Mouse (Mus musculus): ENCODE measurements around the gene Tspan31. TPM values are rescaled to one million over a fixed set of nuclear protein-coding genes. Genes with fewer than 3 reads are reported as not detected.

Tspan31 gene
- 9.4 TPM for total RNA-seq (2023)

DNA sequence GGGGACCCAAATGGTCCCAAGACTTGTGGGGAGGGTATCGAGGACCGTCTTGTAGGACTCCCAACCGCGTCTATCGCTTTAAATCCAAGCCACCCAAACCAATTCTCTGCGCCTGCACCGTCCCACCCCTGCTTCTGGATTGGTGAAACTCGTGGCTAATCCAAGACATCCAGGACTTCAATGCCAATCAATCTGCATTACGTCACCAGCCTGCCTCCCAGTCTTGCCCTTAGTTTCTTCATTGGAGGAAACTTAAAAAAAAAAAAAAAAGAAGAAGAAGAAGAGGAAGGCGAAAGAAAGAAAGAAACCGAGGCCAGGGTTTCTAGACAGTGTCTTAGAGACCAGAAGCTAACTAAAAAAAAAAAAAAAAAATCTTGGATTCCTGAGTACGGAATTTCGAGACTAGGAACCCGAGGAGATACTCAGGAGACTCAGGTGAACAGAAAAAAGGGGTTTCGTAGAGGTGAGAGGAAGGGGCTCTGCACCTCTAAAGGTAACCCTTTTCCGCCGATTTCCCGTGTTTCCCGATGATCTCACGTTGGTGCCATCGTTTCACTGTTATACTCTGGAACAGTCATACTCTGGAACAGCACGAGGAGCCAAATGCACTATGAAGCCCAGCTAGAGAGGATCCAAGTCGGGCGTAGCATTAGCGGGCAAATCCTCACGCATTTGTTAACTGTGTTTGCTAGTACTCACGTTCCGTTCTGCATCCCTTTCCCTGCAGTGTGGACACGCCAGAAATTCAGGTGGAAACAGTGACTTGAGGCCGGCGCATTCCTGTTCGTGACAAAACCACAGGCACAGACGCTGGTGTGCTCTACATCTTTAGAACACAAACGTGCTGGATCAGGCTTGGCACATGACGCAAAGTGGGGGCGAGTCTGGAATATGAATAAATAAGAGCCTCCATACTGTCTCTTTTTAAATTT, at the start of gene Tspan31:
Tspan31 (minus strand) TSS at position 75 of the 932 bp plus-strand sequence.

DNA sequence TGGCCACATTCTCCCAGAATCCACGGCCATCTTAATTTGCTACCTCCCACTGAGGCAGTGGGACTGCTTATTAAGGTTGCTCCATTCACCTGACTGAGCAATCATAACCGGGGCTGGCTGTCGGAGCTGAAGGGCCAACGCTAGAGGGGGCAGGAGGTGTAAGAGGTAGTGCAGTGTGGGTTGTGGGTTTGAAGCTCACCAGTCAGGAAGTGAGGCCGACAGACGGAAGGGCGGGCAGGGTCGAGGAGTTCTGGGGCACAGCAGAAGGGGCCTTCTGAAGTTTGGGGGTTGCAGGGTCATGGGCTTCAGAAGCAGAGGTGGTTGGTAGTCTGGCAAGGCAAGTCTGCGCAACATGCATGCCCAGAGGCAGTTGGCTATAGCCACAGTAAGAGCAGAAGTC, 5.0 kb upstream of the Tspan31 start, which contains the start of gene Agap2:
Agap2 (plus strand) TSS at position 205 of the 400 bp plus-strand sequence.

DNA sequence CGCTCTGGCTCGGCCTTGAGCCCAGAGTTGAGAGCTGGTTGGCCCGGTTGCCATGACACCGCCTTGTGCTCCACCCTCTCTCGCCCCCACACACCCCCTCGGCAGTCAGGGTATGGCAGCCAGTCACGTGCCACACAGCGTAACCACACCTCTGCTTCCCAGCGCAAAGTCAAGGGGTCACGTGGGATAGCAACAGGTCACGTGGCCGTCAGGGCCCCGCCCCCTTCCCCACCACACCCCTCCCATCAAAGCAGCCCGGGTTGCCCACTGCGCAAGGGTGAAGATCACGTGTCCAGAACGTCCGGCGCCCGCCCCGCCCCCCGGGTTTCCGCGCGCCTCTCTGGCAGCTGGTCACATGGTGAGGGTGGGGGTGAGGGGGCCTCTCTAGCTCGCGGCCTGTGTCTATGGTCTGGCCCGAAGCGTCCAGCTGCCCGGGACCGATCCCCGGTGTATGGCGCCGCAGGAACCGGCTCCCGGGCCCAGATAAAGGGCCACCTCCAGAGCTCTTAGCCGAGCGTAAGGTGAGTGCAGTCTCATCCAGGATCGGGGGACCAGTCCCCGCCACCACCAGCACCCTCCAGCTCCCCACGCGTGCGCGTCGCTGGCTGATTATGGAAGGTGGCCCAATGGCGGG, 6.7 kb downstream of the Tspan31 start, which contains the start of gene Cdk4:
Cdk4 (plus strand) TSS at position 296 of the 634 bp plus-strand sequence.

DNA sequence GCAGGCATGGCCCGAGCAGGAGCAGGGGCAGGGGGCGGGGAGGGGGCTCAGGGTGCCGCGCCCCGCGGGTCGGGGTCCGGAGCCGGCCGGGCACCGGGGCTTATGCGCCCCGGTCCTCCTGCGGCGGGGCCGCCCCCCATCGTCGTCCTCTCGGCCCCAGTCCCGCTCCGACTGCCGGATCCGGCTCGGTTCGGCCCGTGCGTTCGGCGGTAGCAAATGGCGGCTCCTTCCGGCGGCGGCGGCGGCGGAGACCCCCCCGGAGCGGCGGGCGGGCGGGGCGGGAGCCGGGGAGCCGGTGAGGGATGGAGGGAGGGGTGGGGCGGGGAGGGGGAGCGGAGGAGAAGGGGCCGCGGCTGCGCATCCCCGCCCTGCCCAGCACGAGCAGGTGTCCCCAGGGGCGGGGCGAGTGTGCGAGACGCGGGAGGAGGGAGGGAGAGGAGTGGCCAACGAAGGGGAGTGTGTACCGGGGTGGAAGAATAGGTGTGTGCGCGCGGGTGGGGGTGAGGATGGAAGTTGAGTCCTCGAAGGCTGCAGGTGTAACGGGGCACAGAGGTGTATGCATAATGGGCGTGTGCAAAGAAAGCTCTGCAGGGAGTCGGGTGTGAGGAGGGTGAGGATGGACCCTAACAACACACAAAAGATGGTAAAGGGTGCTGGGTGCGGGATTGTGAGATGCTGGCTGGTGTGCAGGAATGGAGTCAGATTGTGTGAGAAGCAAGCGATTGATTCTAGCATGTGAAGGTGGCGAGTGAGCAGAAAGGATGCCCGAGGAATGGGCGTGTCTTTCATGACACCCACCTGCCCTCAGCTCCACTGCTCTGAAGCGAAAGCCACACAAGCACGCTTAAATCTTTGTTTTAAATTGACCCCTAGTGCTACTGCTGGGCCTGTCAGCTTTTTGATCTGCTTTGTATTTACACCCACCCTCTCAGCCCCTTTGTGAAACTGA, 9.8 kb downstream of the Tspan31 start, which contains the start of gene March9:
March9 (minus strand) TSS at position 217 of the 949 bp plus-strand sequence.

DNA sequence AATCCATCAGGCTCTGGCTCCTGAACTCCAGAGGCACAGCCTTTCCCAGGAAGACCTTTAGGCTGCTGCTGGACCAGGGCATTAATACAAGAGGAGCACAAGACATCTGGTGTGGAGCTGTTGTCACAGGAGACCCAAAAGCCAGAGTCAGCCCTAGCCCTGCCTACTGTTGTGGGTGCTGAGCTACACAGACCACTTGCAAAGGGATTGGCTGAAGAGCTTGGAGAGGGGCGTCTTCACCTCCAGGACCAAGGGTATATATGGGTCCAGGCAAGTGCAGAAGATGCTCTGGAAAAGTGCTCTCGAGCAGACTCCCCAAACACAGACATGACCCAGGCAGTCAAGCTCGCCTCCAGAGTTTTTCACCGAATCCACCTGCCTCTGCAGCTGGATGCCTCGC, 22.1 kb downstream of the Tspan31 start, which contains the start of gene Cyp27b1:
Cyp27b1 (plus strand) TSS at position 297 of the 400 bp plus-strand sequence.

DNA sequence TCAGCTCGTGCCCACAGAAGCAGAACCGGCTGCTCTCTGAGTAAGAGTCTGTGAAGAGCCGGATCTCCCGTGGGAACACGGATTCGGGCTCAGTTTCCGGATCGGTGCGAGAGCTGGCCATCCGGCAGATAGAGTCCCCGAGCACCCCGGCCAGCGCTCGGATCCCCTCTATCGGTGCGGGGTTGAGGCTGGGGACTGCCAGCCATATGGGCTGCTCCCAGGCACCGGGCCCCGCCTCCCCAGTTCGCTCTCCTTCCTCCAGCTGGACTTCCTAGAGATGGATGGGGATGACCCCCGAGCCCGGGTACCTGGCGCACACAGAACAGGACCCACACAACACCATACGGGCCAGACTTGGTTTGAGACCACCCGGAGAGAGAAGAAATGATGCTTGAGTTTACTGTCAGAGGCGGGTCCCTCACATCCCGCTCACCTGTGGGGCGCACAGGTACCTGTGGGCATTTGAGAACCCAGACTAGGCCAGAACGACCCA, 28.7 kb downstream of the Tspan31 start, which contains the start of the genes Mettl1 and Eef1akmt3:
Mettl1 (plus strand) TSS at position 141 of the 493 bp plus-strand sequence.
Eef1akmt3 (minus strand) TSS at position 240 of the 493 bp plus-strand sequence.

DNA sequence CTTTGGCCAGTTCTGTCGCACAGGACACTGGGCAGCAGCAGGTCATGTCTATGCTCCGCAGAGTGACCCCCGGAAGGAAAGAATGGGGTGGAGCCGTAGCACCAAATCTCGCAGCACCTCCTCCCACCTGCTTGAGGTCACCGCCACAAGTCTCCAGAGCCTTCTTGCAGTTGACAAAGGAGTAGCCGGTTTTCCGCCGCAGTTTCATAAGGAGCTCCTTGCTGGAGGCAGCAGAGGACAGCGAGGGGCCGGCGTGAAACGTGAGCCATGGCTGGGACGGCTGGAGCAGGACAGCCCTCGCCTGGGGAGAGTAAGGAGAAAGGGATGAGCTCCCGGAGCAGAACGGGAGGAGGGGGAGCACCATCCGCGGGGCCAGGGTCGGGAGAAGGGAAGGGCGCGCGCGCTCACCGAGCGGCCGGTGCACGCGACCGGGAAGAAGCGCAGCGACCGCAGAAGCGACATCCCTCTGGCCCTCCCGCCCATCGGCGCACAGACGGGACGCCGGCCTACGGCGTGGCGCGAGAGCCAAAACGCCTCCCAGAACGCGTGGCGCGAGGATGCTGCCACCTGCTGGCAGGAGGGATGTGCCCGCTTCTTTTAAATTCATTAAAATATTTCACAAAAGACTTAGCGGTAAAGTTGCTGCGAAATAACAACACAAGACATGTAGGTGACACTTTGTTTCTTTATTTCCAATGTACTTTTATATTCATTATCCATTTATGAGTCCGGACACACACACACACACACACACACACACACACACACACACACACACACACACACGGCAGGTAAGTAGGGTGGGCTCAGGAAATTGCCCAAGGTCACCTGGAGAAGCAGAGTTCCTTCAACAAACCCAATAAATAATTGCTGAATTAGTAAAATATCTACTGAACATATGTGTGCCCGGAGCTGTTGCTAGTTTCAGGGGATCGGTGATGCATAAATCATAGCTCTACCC, 39.4 kb downstream of the Tspan31 start, which contains the start of gene Tsfm:
Tsfm (minus strand) TSS at position 505 of the 961 bp plus-strand sequence.

Other genes with a start within 250 kb of the Tspan31 start
- gene Atp23, start 168.9 kb downstream of the Tspan31 start, total RNA-seq (2023): 6.4 TPM
- gene Ctdsp2, start 91.5 kb downstream of the Tspan31 start, total RNA-seq (2023): 104 TPM
- gene Avil, start 69.6 kb downstream of the Tspan31 start, total RNA-seq (2023): 2.0 TPM
- gene Tsfm, start 39.4 kb downstream of the Tspan31 start, total RNA-seq (2023): 13.5 TPM
- gene Mettl1, start 28.9 kb downstream of the Tspan31 start, total RNA-seq (2023): 22.7 TPM
- gene Eef1akmt3, start 28.8 kb downstream of the Tspan31 start, total RNA-seq (2023): 0.53 TPM
- gene Cyp27b1, start 22.0 kb downstream of the Tspan31 start, total RNA-seq (2023): 0.67 TPM
- gene March9, start 10.1 kb downstream of the Tspan31 start, total RNA-seq (2023): 4.1 TPM
- 99.5 TPM for gene Cdk4, start 6.7 kb downstream of the Tspan31 start, total RNA-seq (2023)
- 142 TPM for gene Agap2, start 5.0 kb upstream of the Tspan31 start, total RNA-seq (2023)
- 91.1 TPM for gene Os9, start 50.9 kb upstream of the Tspan31 start, total RNA-seq (2023)
- 563 TPM for gene B4galnt1, start 95.0 kb upstream of the Tspan31 start, total RNA-seq (2023)
- gene Slc26a10, start 110.4 kb upstream of the Tspan31 start, total RNA-seq (2023): not detected
- not detected for gene Arhgef25, start 119.8 kb upstream of the Tspan31 start, total RNA-seq (2023)
- 59.7 TPM for gene Dtx3, start 125.5 kb upstream of the Tspan31 start, total RNA-seq (2023)
- 43.6 TPM for gene Pip4k2c, start 141.3 kb upstream of the Tspan31 start, total RNA-seq (2023)
- gene Kif5a, start 193.1 kb upstream of the Tspan31 start, total RNA-seq (2023): 0.12 TPM
- gene Dctn2, start 196.1 kb upstream of the Tspan31 start, total RNA-seq (2023): 115 TPM
- 103 TPM for gene Mbd6, start 218.8 kb upstream of the Tspan31 start, total RNA-seq (2023)
- gene Mars, start 241.5 kb upstream of the Tspan31 start, total RNA-seq (2023): 48.5 TPM

Data from CD4-positive naive resting alpha-beta T cell, adult 76 days (primary cell).